Mouse (Mus musculus) liver, adult 2 months (tissue): ENCODE data around the gene Prss43. TPM values are rescaled to one million over a fixed set of nuclear protein-coding genes. Genes with fewer than 3 reads are reported as not detected.
A peak's percentile ranks its signal among the peaks of the same experiment; 100 is the strongest.

Source experiments
- DNase-seq: peaks from one replicate; pipeline ENCODE4 v3.0.0-alpha.2; 2011; ENCODE audit warnings: low read depth, low spot score; ENCODE audit errors: extremely low read depth
- H3K27ac ChIP-seq: fragments of 200-500 bp; replicated peaks from 2 replicates; pipeline ENCODE4 v1.5.1; 2012; ENCODE audit warnings: low read depth, mild to moderate bottlenecking, control low read depth, inconsistent platforms, low read length; ENCODE audit not compliant: insufficient read depth
- H3K27me3 ChIP-seq: fragments of 200-500 bp; 2 replicates; pipeline ENCODE4 v1.6.1; 2012; ENCODE audit warnings: mild to moderate bottlenecking, moderate library complexity, low read length, inconsistent platforms; ENCODE audit not compliant: control insufficient read depth, insufficient read depth
- H3K36me3 ChIP-seq: fragments of 200-500 bp; 2 replicates; pipeline ENCODE4 v1.6.1; 2012; ENCODE audit warnings: low read length, inconsistent platforms; ENCODE audit not compliant: control insufficient read depth, insufficient read depth
- H3K4me1 ChIP-seq: fragments of 200-500 bp; 2 replicates; pipeline ENCODE4 v1.6.1; 2011; ENCODE audit warnings: low read length; ENCODE audit not compliant: control insufficient read depth, insufficient read depth
- H3K4me3 ChIP-seq: fragments of 200-500 bp; 2 replicates; pipeline ENCODE4 v1.5.1; 2011; ENCODE audit warnings: low read depth, mild to moderate bottlenecking, control low read depth, low read length, moderate library complexity; ENCODE audit not compliant: insufficient read depth
- H3K79me2 ChIP-seq: fragments of 200-500 bp; 2 replicates; pipeline ENCODE4 v1.6.1; 2012; ENCODE audit warnings: inconsistent platforms, mild to moderate bottlenecking, low read length, moderate library complexity; ENCODE audit not compliant: control insufficient read depth, insufficient read depth
- H3K9ac ChIP-seq: fragments of 200-500 bp; 2 replicates; pipeline ENCODE4 v1.6.1; 2012; ENCODE audit warnings: low read depth, mild to moderate bottlenecking, control low read depth, inconsistent platforms, low read length
- CTCF ChIP-seq: fragments of 200-500 bp; IDR thresholded peaks from 2 replicates; pipeline ENCODE4 v1.5.1; 2011; ENCODE audit warnings: low read depth, low read length, control low read depth
- POLR2A ChIP-seq: fragments of 200-500 bp; IDR thresholded peaks from 2 replicates; pipeline ENCODE4 v1.6.1; 2011; ENCODE audit warnings: low read length, control low read depth; ENCODE audit not compliant: insufficient read depth; ENCODE audit errors: extremely low read depth
- WGBS: fragments of 180-500 bp; shearing (Covaris S2); methylation state at CpG from one replicate; pipeline ENCODE4 v1.1.7; 2018; 5-methylcytosine and 5-hydroxymethylcytosine counted together
- polyA plus RNA-seq: library from polyadenylated mRNA; depleted of rRNA; stranded (reverse); fragments of >200 nt; gene quantifications from 2 replicates; pipeline ENCODE4 v1.2.3, GENCODE M21; 2012
- total RNA-seq: library from RNA; depleted of rRNA; stranded (reverse); fragments of >200 nt; gene quantifications from 2 replicates; pipeline ENCODE4 v1.2.3, GENCODE M21; 2014

Gene Prss43
- total and polyA plus RNA-seq, 2 experiments = not detected

GRCm38 (mm10) chr9:110857781-110858472 lies 31.4 kb downstream of the Prss43 start, which contains the start of gene Prss50:
Prss50 (plus strand) TSS chr9:110857967.
- Histone ChIP-seq H3K36me3 (no peaks in the 10 kb centered on the region), H3K4me3 (no peak within 1 kb of the TSS), H3K27ac (no peak within 1 kb of the TSS), H3K79me2 (no peaks in the 10 kb centered on the region), H3K4me1 (0 out of 2 replicates have a peak, but pooled peaks cover 3% of the 10 kb centered on the region), H3K27me3 (peaks cover 10% of the 10 kb centered on the region; the same call in 1 of the 2 replicates), H3K9ac (no peak within 1 kb of the TSS)
- 25% methylated on average over 50 of the region's 50 CpGs for WGBS
- TF ChIP-seq CTCF (peak; percentile 63), POLR2A (no peak)
- no peak for DNase-seq

GRCm38 (mm10) chr9:110858523-110858922 lies 32.0 kb downstream of the Prss43 start:
- no peak overlapping the region for H3K9ac ChIP-seq
- no peak overlapping the region for H3K4me3 ChIP-seq
- H3K27me3 ChIP-seq = peaks cover 10% of the 10 kb centered on the region; the same call in 1 of the 2 replicates
- TF ChIP-seq CTCF (no peak), POLR2A (no peak)
- DNase-seq = no peak
- 77% methylated on average over 5 of the region's 5 CpGs for WGBS
- no peak overlapping the region for H3K27ac ChIP-seq
- no peaks in the 10 kb centered on the region for H3K79me2 ChIP-seq
- no peaks in the 10 kb centered on the region for H3K36me3 ChIP-seq
- H3K4me1 ChIP-seq = 0 out of 2 replicates have a peak, but pooled peaks cover 3% of the 10 kb centered on the region

- WGBS = 95% methylated on average over 5 of the region's 5 CpGs
- no peak overlapping the region for H3K9ac ChIP-seq
- H3K27ac ChIP-seq = no peak overlapping the region
These were observed 32.6 kb downstream of the Prss43 start for GRCm38 (mm10) chr9:110858967-110859596.

GRCm38 (mm10) chr9:110871030-110871429 lies 44.5 kb downstream of the Prss43 start:
- H3K27me3 ChIP-seq = no peaks in the 10 kb centered on the region
- peak; percentile 51 for DNase-seq
- WGBS = 18% methylated on average over 7 of the region's 7 CpGs
- H3K79me2 ChIP-seq = no peaks in the 10 kb centered on the region
- H3K9ac ChIP-seq = no peak overlapping the region
- H3K4me3 ChIP-seq = no peak overlapping the region
- peaks cover 10% of the 10 kb centered on the region for H3K4me1 ChIP-seq
- H3K36me3 ChIP-seq = peaks cover 11% of the 10 kb centered on the region
- H3K27ac ChIP-seq = no peak overlapping the region
- TF ChIP-seq POLR2A (no peak), CTCF (peak; percentile 62)

More at GRCm38 (mm10) chr9:110858967-110859596, 32.6 kb downstream of the Prss43 start:
- Histone ChIP-seq H3K27me3 (peaks cover 10% of the 10 kb centered on the region; the same call in 1 of the 2 replicates), H3K36me3 (no peaks in the 10 kb centered on the region), H3K4me3 (no peak overlapping the region), H3K79me2 (no peaks in the 10 kb centered on the region), H3K4me1 (0 out of 2 replicates have a peak, but pooled peaks cover 3% of the 10 kb centered on the region)
- TF ChIP-seq POLR2A = no peak
- TF ChIP-seq CTCF = no peak
- no peak for DNase-seq

- no peaks in the 10 kb centered on the region for H3K27me3 ChIP-seq
These were observed 47.5 kb downstream of the Prss43 start for GRCm38 (mm10) chr9:110873681-110874659.

More at GRCm38 (mm10) chr9:110873681-110874659, 47.5 kb downstream of the Prss43 start:
- TF ChIP-seq POLR2A (no peak), CTCF (no peak)
- no peak overlapping the region; the same call in 1 of the 2 replicates for H3K27ac ChIP-seq
- peak; percentile 54 for DNase-seq
- peak overlapping the region; percentile 5; the same call in 1 of the 2 replicates for H3K4me3 ChIP-seq
- H3K79me2 ChIP-seq = no peaks in the 10 kb centered on the region
- 43% methylated on average over 40 of the region's 40 CpGs for WGBS
- peaks cover 27% of the 10 kb centered on the region for H3K4me1 ChIP-seq
- H3K9ac ChIP-seq = peak overlapping the region; percentile 16
- H3K36me3 ChIP-seq = peaks cover 2% of the 10 kb centered on the region
